Mouse (Mus musculus) kidney, postnatal 0 days (tissue): ENCODE results near the gene Ropn1l. TPM values are rescaled to one million over a fixed set of nuclear protein-coding genes. Genes with fewer than 3 reads are reported as not detected.
A peak's percentile ranks its signal among the peaks of the same experiment; 100 is the strongest.

Source experiments
- ATAC-seq: fragments of 200-750 bp; cut with Nextera tagmentation; replicated peaks from 2 replicates; pipeline ENCODE4 v1.8.0; 2017; ENCODE audit warnings: low read depth, moderate number of reproducible peaks, moderate TSS enrichment, moderate library complexity; ENCODE audit not compliant: low FRiP score
- DNase-seq: peaks from one replicate; pipeline ENCODE4 v3.0.0-alpha.2; 2016; ENCODE audit warnings: low spot score
- H3K27ac ChIP-seq: fragments of 300-500 bp; sonication (generic); 2 replicates; pipeline ENCODE4 v1.5.1; 2014; ENCODE audit warnings: mild to moderate bottlenecking
- H3K27me3 ChIP-seq: fragments of 300-500 bp; sonication (generic); 2 replicates; pipeline ENCODE4 v1.6.1; 2014; ENCODE audit warnings: low read length, mixed read lengths; ENCODE audit not compliant: insufficient read depth
- H3K36me3 ChIP-seq: fragments of 300-500 bp; sonication (generic); 2 replicates; pipeline ENCODE4 v1.6.1; 2014; ENCODE audit warnings: low read length, mixed read lengths; ENCODE audit not compliant: insufficient read depth
- H3K4me1 ChIP-seq: fragments of 300-500 bp; sonication (generic); replicated peaks from 2 replicates; pipeline ENCODE4 v1.6.1; 2014; ENCODE audit warnings: antibody characterized with exemption, low read length, mixed read lengths; ENCODE audit not compliant: insufficient read depth
- H3K4me2 ChIP-seq: fragments of 300-500 bp; sonication (generic); 2 replicates; pipeline ENCODE4 v1.6.1; 2014; ENCODE audit warnings: mild to moderate bottlenecking, low read length, moderate library complexity, mixed read lengths
- H3K4me3 ChIP-seq: fragments of 300-500 bp; sonication (generic); replicated peaks from 2 replicates; pipeline ENCODE4 v1.5.1; 2014; ENCODE audit warnings: low read depth, low read length
- H3K9ac ChIP-seq: fragments of 300-500 bp; sonication (generic); 2 replicates; pipeline ENCODE4 v1.6.1; 2014; ENCODE audit warnings: low read depth, low read length
- H3K9me3 ChIP-seq: fragments of 300-500 bp; sonication (generic); replicated peaks from 2 replicates; pipeline ENCODE4 v1.6.1; 2016; ENCODE audit warnings: low read length, inconsistent platforms, mixed read lengths
- CTCF ChIP-seq: IDR thresholded peaks from 2 replicates; pipeline ENCODE4 v1.5.1; 2016; ENCODE audit warnings: antibody characterized with exemption, low read depth, mild to moderate bottlenecking, moderate library complexity
- WGBS: fragments of 180-500 bp; shearing (Covaris S2); extraction: QIAGEN DNeasy Blood & Tissue Kit; methylation state at CpG from one replicate; pipeline ENCODE4 v1.1.7; 2014; 5-methylcytosine and 5-hydroxymethylcytosine counted together
- polyA plus RNA-seq: library from polyadenylated mRNA; unstranded; fragments of >200 nt; fragmentation: Nextera tagmentation; extraction: Ambion mirVana; gene quantifications from 2 replicates; pipeline ENCODE4 v1.2.1, GENCODE M21; 2015

Gene Ropn1l
- polyA plus RNA-seq, 1 experiment from 2014 or later = 5.8 TPM

GRCm38 (mm10) chr15:31427390-31427789 lies 26.1 kb downstream of the Ropn1l start:
- Histone ChIP-seq H3K4me3 (no peak overlapping the region), H3K9me3 (no peaks in the 10 kb centered on the region), H3K4me1 (no peaks in the 10 kb centered on the region), H3K36me3 (no peaks in the 10 kb centered on the region), H3K27ac (no peak overlapping the region), H3K27me3 (no peaks in the 10 kb centered on the region), H3K9ac (no peak overlapping the region), H3K4me2 (no peak overlapping the region)
- ATAC-seq = no peak
- TF ChIP-seq CTCF = peak; percentile 31; the same call in 1 of the 2 replicates
- DNase-seq = no peak
- 57% methylated on average over 3 of the region's 3 CpGs for WGBS

GRCm38 (mm10) chr15:31426066-31426706 lies 27.4 kb downstream of the Ropn1l start:
- TF ChIP-seq CTCF = no peak
- Histone ChIP-seq H3K27ac (no peak overlapping the region), H3K36me3 (no peaks in the 10 kb centered on the region), H3K4me3 (no peak overlapping the region), H3K4me2 (no peak overlapping the region), H3K4me1 (no peaks in the 10 kb centered on the region), H3K27me3 (no peaks in the 10 kb centered on the region), H3K9ac (no peak overlapping the region), H3K9me3 (no peaks in the 10 kb centered on the region)
- DNase-seq = no peak
- 21% methylated on average over 8 of the region's 8 CpGs for WGBS
- no peak for ATAC-seq

GRCm38 (mm10) chr15:31422649-31423369 lies 30.7 kb downstream of the Ropn1l start:
- TF ChIP-seq CTCF = no peak
- Histone ChIP-seq H3K27ac (no peak overlapping the region), H3K36me3 (no peaks in the 10 kb centered on the region), H3K27me3 (no peaks in the 10 kb centered on the region), H3K4me3 (no peak overlapping the region), H3K9ac (no peak overlapping the region), H3K4me1 (no peaks in the 10 kb centered on the region), H3K9me3 (no peaks in the 10 kb centered on the region), H3K4me2 (no peak overlapping the region)
- no peak for DNase-seq
- WGBS = 40% methylated on average over 7 of the region's 7 CpGs
- ATAC-seq = no peak

GRCm38 (mm10) chr15:31419037-31419436 lies 34.5 kb downstream of the Ropn1l start:
- Histone ChIP-seq H3K4me1 (no peaks in the 10 kb centered on the region), H3K4me2 (no peak overlapping the region; the same call in 1 of the 2 replicates), H3K9me3 (no peaks in the 10 kb centered on the region), H3K9ac (no peak overlapping the region), H3K36me3 (no peaks in the 10 kb centered on the region), H3K27me3 (no peaks in the 10 kb centered on the region), H3K27ac (no peak overlapping the region), H3K4me3 (no peak overlapping the region)
- ATAC-seq = no peak
- WGBS = 45% methylated on average over 9 of the region's 9 CpGs
- DNase-seq = no peak
- peak; percentile 69 for TF ChIP-seq CTCF

GRCm38 (mm10) chr15:31418686-31419024 lies 34.9 kb downstream of the Ropn1l start:
- Histone ChIP-seq H3K27ac (no peak overlapping the region), H3K4me2 (no peak overlapping the region; the same call in 1 of the 2 replicates)
- TF ChIP-seq CTCF = no peak

GRCm38 (mm10) chr15:31417796-31418685 lies 35.5 kb downstream of the Ropn1l start:
- WGBS = 49% methylated on average over 21 of the region's 21 CpGs
- Histone ChIP-seq H3K4me1 (no peaks in the 10 kb centered on the region), H3K9ac (no peak overlapping the region), H3K27me3 (no peaks in the 10 kb centered on the region), H3K4me3 (no peak overlapping the region), H3K27ac (peak overlapping the region; percentile 19; the same call in 1 of the 2 replicates), H3K4me2 (no peak overlapping the region), H3K36me3 (no peaks in the 10 kb centered on the region), H3K9me3 (no peaks in the 10 kb centered on the region)
- ATAC-seq = no peak
- DNase-seq = no peak
- no peak for TF ChIP-seq CTCF

More at GRCm38 (mm10) chr15:31418686-31419024, 34.9 kb downstream of the Ropn1l start:
- no peak for ATAC-seq
- DNase-seq = no peak
- H3K36me3 ChIP-seq = no peaks in the 10 kb centered on the region
- H3K9ac ChIP-seq = no peak overlapping the region
- no peaks in the 10 kb centered on the region for H3K9me3 ChIP-seq
- 12% methylated on average over 7 of the region's 7 CpGs for WGBS
- no peaks in the 10 kb centered on the region for H3K27me3 ChIP-seq
- H3K4me3 ChIP-seq = no peak overlapping the region
- no peaks in the 10 kb centered on the region for H3K4me1 ChIP-seq
